Mouse (Mus musculus): ENCODE measurements around the gene Srsf5. TPM values are rescaled to one million over a fixed set of nuclear protein-coding genes. Genes with fewer than 3 reads are reported as not detected.
"Not testable (repeated sequence)": the region's sequence is repeated elsewhere in the genome, so short reads cannot be mapped to it uniquely, and the experiment has no call there.

Srsf5 gene
- polyA plus RNA-seq, 1 experiment from 2014 or later, result 439 TPM

DNA sequence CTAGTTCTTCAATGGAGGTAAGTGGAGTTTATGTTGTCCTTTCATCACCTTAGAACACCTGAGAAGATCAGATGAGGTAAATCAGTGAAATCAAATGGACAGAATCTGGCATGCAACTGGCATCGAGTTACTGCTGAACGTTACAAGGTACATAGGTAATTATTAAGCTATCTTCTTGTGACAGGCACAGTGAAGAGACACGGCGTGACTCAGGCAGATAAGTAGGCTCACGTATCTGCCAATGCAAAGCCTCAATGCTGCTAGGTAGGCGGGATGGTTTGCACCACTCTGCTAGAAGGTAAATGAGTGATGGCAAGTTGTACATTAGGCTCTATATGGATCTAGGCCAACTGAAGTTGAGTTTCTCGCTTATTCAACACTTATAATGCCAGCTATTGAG lies 15.2 kb upstream of the Srsf5 start:
- Histone ChIP-seq H3K4me2 (no peak overlapping the region), H3K4me3 (no peak overlapping the region), H3K9me3 (replicated peaks) (no peaks in the 10 kb centered on the region), H3K4me1 (replicated peaks) (peaks cover 6% of the 10 kb centered on the region; the same call in 1 of the 2 replicates), H3K27ac (ENCODE audit: poor library complexity, severe bottlenecking) (no peak overlapping the region), H3K27me3 (replicated peaks) (no peaks in the 10 kb centered on the region), H3K9ac (no peak overlapping the region), H3K36me3 (no peaks in the 10 kb centered on the region)
- ATAC-seq (ENCODE audit: insufficient number of reproducible peaks, low FRiP score), result no peak
- 78% methylated on average over 7 of the region's 7 CpGs for WGBS

DNA sequence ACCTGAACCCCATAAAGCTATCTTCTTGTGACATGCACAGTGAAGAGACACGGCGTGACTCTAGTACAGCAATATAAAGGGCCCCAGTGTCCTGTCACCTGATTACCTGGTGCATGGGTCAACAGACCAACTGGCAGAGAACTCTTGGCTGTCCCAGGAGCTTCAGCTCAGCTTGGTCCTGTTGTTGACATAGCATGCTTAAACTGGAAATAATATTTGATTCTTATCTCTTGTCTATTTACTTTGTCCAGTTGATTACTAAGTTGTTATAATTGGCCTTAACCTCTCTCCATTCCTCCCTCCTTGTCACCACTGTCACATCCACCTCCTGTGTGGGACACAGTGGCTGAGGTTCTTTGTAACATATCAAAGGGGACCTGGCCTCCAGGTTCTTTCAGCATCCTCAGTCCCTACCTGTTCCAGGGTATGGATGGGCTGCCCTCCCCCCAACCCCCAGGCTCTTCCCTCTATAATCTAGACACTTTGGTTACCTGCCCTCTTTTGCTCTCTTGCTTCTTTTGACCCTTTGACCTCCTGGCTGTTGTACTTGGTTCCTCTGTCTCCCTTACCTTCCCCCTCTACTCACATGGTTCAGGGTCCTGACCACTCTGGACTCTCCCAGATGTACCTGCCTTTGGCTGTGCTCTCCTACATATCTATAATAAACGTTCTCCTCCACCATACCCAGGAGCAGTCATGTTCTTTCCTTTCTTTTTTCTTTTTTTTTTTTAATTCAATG lies 13.7 kb upstream of the Srsf5 start:
- no peaks in the 10 kb centered on the region for H3K36me3 ChIP-seq
- H3K4me3 ChIP-seq, result no peak overlapping the region
- no peak for ATAC-seq (ENCODE audit: insufficient number of reproducible peaks, low FRiP score)
- no peak overlapping the region for H3K9ac ChIP-seq
- H3K4me2 ChIP-seq, result no peak overlapping the region
- 79% methylated on average over 3 of the region's 3 CpGs for WGBS
- no peaks in the 10 kb centered on the region for H3K9me3 ChIP-seq (replicated peaks)
- no peaks in the 10 kb centered on the region for H3K27me3 ChIP-seq (replicated peaks)
- H3K27ac ChIP-seq (ENCODE audit: poor library complexity, severe bottlenecking), result no peak overlapping the region
- H3K4me1 ChIP-seq (replicated peaks), result no peaks in the 10 kb centered on the region

DNA sequence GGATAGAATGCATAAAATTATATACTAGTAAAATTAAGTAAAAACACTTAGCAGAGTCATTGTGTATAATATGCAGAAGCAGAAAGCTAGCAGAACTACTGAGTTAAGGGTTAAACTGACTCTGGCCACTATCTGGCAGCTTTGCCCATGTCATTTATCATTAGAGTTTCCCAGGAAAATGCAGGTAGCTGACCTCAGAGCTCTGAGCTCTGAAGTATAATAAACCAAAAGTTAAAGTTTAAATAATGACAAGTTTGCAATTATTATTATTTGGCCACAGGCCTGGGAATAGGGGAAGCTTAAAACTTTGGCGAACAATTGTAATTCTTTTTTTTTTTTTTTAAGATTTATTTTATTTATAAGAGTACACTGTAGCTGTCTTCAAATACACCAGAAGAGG lies 12.4 kb upstream of the Srsf5 start:
- Histone ChIP-seq H3K27ac (ENCODE audit: poor library complexity, severe bottlenecking) (no peak overlapping the region), H3K4me1 (replicated peaks) (no peaks in the 10 kb centered on the region), H3K9me3 (replicated peaks) (no peaks in the 10 kb centered on the region), H3K36me3 (no peaks in the 10 kb centered on the region), H3K4me2 (no peak overlapping the region), H3K27me3 (replicated peaks) (no peaks in the 10 kb centered on the region), H3K9ac (no peak overlapping the region), H3K4me3 (no peak overlapping the region)
- no peak for ATAC-seq (ENCODE audit: insufficient number of reproducible peaks, low FRiP score)
- 96% methylated on average over 1 of the region's 1 CpGs for WGBS

DNA sequence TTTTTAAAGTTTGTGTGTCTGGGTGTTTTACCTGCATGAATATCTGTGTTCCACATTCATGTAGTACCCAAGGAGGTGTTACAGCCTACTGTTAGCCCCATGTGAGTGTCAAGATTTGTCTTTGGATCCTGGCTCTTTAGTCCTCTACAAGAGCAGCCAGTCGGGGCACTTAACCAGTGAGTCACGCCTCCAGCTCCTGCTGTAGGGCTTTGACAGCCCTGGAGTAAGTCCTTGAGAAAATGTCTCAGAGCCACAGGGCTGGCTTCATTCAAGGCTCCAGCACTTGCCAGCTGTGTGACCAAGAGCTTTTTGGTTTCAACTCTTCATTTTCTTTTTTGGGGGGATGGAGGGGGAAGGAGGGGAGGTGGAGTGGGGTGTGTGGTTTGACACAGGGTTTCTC lies 8.6 kb upstream of the Srsf5 start:
- 43% methylated on average over 2 of the region's 2 CpGs for WGBS
- no peaks in the 10 kb centered on the region for H3K36me3 ChIP-seq
- H3K9me3 ChIP-seq (replicated peaks), result no peaks in the 10 kb centered on the region
- peaks cover 8% of the 10 kb centered on the region; the same call in 1 of the 2 replicates for H3K4me1 ChIP-seq (replicated peaks)
- no peaks in the 10 kb centered on the region for H3K27me3 ChIP-seq (replicated peaks)
- no peak for ATAC-seq (ENCODE audit: insufficient number of reproducible peaks, low FRiP score)
- no peak overlapping the region for H3K4me3 ChIP-seq
- H3K9ac ChIP-seq, result no peak overlapping the region
- H3K4me2 ChIP-seq, result no peak overlapping the region
- H3K27ac ChIP-seq (ENCODE audit: poor library complexity, severe bottlenecking), result no peak overlapping the region

DNA sequence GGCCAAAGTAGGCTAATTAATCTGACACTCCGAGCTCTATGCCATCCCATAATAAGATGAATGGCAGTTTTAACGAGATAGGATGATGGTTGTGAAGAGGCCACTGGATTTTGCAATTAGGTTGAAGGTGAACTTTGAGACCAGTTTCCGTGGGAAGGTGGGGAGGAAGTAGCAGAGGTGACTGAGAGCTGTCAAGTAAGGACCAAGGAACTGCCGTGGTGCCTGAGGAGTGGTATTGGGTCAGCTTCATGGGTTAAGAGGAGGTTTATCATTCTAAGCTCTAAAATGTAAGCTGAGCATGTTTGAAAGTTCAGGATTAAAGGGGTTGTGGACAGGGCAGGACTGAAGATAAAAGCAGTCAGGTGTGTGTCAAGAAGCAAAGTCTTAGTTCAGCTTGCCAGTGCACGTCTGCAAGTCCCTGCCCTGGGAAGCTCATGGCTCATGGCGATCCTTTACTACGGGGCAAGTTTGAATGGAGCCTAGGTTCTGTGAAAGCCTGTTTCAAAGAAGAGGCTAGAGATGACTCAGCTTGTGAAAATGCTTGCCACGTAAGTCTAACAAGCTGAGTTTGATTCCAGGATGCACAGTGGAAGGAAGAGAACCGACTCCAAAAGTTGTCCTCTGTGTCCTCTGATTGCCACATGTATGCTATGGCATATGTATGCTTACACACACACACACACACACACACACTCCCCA lies 7.8 kb upstream of the Srsf5 start:
- Histone ChIP-seq H3K27me3 (replicated peaks) (no peaks in the 10 kb centered on the region), H3K4me1 (replicated peaks) (peaks cover 8% of the 10 kb centered on the region; the same call in 1 of the 2 replicates), H3K4me3 (no peak overlapping the region), H3K4me2 (no peak overlapping the region), H3K9me3 (replicated peaks) (no peaks in the 10 kb centered on the region), H3K36me3 (no peaks in the 10 kb centered on the region), H3K27ac (ENCODE audit: poor library complexity, severe bottlenecking) (no peak overlapping the region), H3K9ac (no peak overlapping the region)
- no peak for ATAC-seq (ENCODE audit: insufficient number of reproducible peaks, low FRiP score)
- WGBS, result 78% methylated on average over 9 of the region's 9 CpGs

DNA sequence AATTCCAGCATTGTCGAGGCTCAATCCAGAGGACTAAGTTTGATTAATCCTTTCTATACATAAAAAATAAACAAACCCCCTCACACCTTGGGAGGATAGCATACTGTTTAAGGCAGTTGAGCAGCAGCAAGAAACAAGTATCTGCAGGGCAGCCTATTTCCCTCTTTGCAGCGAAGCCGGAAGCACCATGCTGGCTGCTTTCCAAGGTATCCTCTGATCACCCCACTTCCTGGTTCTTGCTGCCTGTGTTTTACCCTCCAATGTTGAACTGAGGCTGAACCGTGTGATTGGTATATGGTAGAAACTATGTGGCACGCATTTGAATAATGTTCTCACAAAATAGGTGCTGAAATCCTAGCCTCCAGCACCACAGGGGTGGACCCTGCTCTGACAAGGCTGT lies 6.7 kb upstream of the Srsf5 start:
- H3K27me3 ChIP-seq (replicated peaks), result no peaks in the 10 kb centered on the region
- H3K36me3 ChIP-seq, result no peaks in the 10 kb centered on the region
- no peak for ATAC-seq (ENCODE audit: insufficient number of reproducible peaks, low FRiP score)
- peaks cover 8% of the 10 kb centered on the region; the same call in 1 of the 2 replicates for H3K4me1 ChIP-seq (replicated peaks)
- WGBS, result 44% methylated on average over 5 of the region's 5 CpGs
- H3K4me2 ChIP-seq, result no peak overlapping the region
- H3K27ac ChIP-seq (ENCODE audit: poor library complexity, severe bottlenecking), result peak overlapping the region; percentile 15
- H3K9me3 ChIP-seq (replicated peaks), result no peaks in the 10 kb centered on the region
- H3K9ac ChIP-seq, result no peak overlapping the region
- H3K4me3 ChIP-seq, result no peak overlapping the region

DNA sequence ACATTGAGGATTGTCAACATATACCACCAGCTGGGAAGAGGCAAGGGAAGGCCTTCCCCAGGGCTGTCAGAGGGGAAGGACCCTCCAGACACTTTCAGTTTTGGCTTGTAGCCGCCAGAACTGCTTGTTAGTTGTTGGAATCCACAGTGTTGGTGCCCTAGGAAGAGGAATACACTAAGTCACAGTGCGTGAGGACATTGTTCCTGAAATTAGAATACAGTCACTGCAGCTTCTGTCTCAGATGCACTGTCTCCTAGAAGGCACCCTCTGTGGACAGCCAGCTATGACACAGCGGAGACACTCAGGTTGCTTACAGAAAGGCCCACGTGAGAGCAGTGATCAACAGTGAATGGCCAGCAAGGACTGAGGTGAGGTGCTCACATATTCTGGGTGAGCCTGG lies 6.1 kb upstream of the Srsf5 start:
- Histone ChIP-seq H3K27me3 (replicated peaks) (no peaks in the 10 kb centered on the region), H3K4me2 (no peak overlapping the region), H3K27ac (ENCODE audit: poor library complexity, severe bottlenecking) (peak overlapping the region; percentile 15), H3K4me3 (no peak overlapping the region), H3K9ac (no peak overlapping the region), H3K9me3 (replicated peaks) (no peaks in the 10 kb centered on the region), H3K4me1 (replicated peaks) (peaks cover 8% of the 10 kb centered on the region; the same call in 1 of the 2 replicates), H3K36me3 (no peaks in the 10 kb centered on the region)
- ATAC-seq (ENCODE audit: insufficient number of reproducible peaks, low FRiP score), result 0 out of 2 replicates have a peak, but pooled peaks have one; percentile 26
- WGBS, result 69% methylated on average over 4 of the region's 4 CpGs

DNA sequence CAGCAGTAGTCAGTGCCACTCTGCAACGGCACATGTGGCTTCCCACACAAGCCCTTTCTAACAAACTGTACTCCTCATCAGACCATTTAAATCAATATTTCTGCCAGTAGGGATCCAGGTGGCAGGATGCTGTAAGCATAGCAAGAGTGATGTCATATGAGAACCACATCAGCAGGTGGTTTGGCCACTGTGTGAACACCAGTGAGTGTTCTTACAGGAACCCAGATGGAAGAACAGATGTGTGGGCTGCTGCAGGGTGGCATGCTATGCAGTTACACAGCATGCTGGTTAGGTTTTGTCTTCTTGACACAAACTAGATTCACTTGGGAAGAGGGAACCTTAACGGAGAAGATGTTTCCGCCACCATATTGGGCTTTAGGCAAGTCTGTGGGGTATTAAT lies 3.4 kb upstream of the Srsf5 start:
- ATAC-seq (ENCODE audit: insufficient number of reproducible peaks, low FRiP score), result no peak
- Histone ChIP-seq H3K9ac (no peak overlapping the region), H3K9me3 (replicated peaks) (no peaks in the 10 kb centered on the region), H3K27me3 (replicated peaks) (no peaks in the 10 kb centered on the region), H3K27ac (ENCODE audit: poor library complexity, severe bottlenecking) (no peak overlapping the region), H3K4me3 (no peak overlapping the region), H3K4me2 (no peak overlapping the region), H3K36me3 (peaks cover 5% of the 10 kb centered on the region), H3K4me1 (replicated peaks) (peaks cover 13% of the 10 kb centered on the region)
- WGBS, result 94% methylated on average over 3 of the region's 3 CpGs

DNA sequence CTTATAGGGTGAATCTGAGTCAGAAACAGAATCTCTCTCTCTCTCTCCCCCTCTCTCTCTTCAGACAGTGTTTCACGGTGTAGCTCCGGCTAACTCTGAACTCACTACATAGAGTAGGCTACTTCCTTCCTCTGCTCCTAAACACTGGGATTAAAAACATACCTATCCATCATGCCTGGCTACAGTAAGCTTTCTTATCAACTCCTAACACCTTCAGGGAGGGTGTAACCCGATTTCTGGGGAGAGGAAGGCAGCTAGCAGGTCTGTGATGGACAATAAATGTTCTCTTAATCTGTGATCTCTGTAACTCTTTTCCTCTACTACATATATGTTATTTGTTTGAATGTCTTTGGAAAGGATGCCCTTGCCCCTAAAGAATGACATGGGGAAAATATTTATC lies 1.9 kb upstream of the Srsf5 start:
- no peaks in the 10 kb centered on the region for H3K27me3 ChIP-seq (replicated peaks)
- peaks cover 18% of the 10 kb centered on the region for H3K36me3 ChIP-seq
- no peak overlapping the region for H3K4me2 ChIP-seq
- no peak overlapping the region for H3K9ac ChIP-seq
- no peak overlapping the region for H3K27ac ChIP-seq (ENCODE audit: poor library complexity, severe bottlenecking)
- no peak overlapping the region for H3K4me3 ChIP-seq
- 62% methylated on average over 3 of the region's 3 CpGs for WGBS
- no peaks in the 10 kb centered on the region for H3K9me3 ChIP-seq (replicated peaks)
- H3K4me1 ChIP-seq (replicated peaks), result peaks cover 23% of the 10 kb centered on the region
- ATAC-seq (ENCODE audit: insufficient number of reproducible peaks, low FRiP score), result no peak

DNA sequence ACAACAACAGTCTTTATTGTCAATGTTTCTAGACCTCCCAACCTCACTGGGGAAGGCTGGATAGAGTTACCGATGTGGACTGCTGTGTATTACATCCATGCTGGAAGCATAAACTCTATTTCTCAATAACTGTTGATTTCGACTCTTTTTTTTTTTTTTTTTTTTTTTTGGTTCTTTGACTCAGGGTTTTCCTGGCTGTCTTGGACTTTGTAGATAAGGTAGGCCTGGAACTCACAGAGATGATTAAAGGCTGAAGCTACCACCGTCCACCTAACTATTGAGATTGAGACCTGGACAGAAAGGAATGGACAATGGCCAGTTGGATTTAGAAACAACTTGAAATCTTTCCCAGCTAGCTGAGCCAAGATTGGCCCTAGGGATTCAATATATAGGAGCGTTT lies 1.1 kb upstream of the Srsf5 start:
- Histone ChIP-seq H3K4me1 (replicated peaks) (peaks cover 15% of the 10 kb centered on the region), H3K27me3 (replicated peaks) (no peaks in the 10 kb centered on the region), H3K27ac (ENCODE audit: poor library complexity, severe bottlenecking) (no peak overlapping the region), H3K9ac (no peak overlapping the region), H3K4me3 (no peak overlapping the region), H3K4me2 (no peak overlapping the region), H3K36me3 (peaks cover 24% of the 10 kb centered on the region), H3K9me3 (replicated peaks) (no peaks in the 10 kb centered on the region)
- WGBS, result 81% methylated on average over 4 of the region's 4 CpGs
- ATAC-seq (ENCODE audit: insufficient number of reproducible peaks, low FRiP score), result no peak

DNA sequence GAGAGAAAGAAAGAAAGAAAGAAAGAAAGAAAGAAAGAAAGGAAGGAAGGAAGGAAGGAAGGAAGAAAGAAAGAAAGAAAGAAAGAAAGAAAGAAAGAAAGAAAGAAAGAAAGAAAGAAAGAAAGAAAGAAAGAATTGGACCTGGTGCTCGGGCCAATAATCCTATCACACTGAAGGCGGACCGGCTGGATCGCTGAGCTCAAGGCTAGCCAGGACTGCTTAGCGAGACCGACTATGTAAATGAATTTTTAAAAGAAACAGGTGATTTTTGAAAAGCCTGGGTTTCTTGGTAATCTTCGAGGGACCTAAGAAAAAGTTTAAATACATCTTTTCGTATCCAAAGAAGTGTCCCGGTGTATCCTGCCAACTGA lies 356 bp upstream of the Srsf5 start:
- Histone ChIP-seq H3K4me3 (peak overlapping the region; percentile 95), H3K36me3 (peaks cover 29% of the 10 kb centered on the region), H3K4me2 (peak overlapping the region; percentile 85), H3K27ac (ENCODE audit: poor library complexity, severe bottlenecking) (peak overlapping the region; percentile 98), H3K9ac (peak overlapping the region; percentile 29), H3K4me1 (replicated peaks) (peaks cover 15% of the 10 kb centered on the region)
- H3K27me3 ChIP-seq (replicated peaks); H3K9me3 ChIP-seq (replicated peaks): not testable (repeated sequence)
- 3% methylated on average over 9 of the region's 9 CpGs for WGBS
- ATAC-seq (ENCODE audit: insufficient number of reproducible peaks, low FRiP score), result 0 out of 2 replicates have a peak, but pooled peaks have one; percentile 5

Data from heart, embryonic 12.5 days (tissue).